Mouse (Mus musculus): ENCODE results near the gene Dctd. TPM values are rescaled to one million over a fixed set of nuclear protein-coding genes. Genes with fewer than 3 reads are reported as not detected.

Gene Dctd
- polyA plus RNA-seq, 1 experiment from 2014 or later: 47.4 TPM

GRCm38 (mm10) chr8:48130266-48130665 lies 31.4 kb downstream of the Dctd start:
- Histone ChIP-seq H3K9ac (ENCODE audit: low read length) (no peak overlapping the region), H3K4me3 (ENCODE audit: low read depth, low read length) (no peak overlapping the region), H3K9me3 (ENCODE audit: control insufficient read depth, low read length) (no peaks in the 10 kb centered on the region), H3K27ac (ENCODE audit: low read depth) (no peak overlapping the region), H3K4me1 (replicated peaks; ENCODE audit: control insufficient read depth, insufficient read depth, low read length) (no peaks in the 10 kb centered on the region), H3K36me3 (ENCODE audit: control insufficient read depth, insufficient read depth, low read length) (peaks cover 25% of the 10 kb centered on the region), H3K4me2 (ENCODE audit: low read length) (no peak overlapping the region), H3K27me3 (replicated peaks; ENCODE audit: control insufficient read depth, insufficient read depth, low read length) (no peaks in the 10 kb centered on the region)
- no peak for DNase-seq (ENCODE audit: low spot score)
- no peak for ATAC-seq (replicated peaks; ENCODE audit: low FRiP score, low TSS enrichment, low read depth)
- 74% methylated on average over 8 of the region's 8 CpGs for WGBS

GRCm38 (mm10) chr8:48133321-48133720 lies 34.4 kb downstream of the Dctd start:
- 89% methylated on average over 5 of the region's 5 CpGs for WGBS
- H3K9ac ChIP-seq (ENCODE audit: low read length): no peak overlapping the region
- no peak for ATAC-seq (replicated peaks; ENCODE audit: low FRiP score, low TSS enrichment, low read depth)

GRCm38 (mm10) chr8:48136804-48137650 lies 38.1 kb downstream of the Dctd start:
- ATAC-seq (replicated peaks; ENCODE audit: low FRiP score, low TSS enrichment, low read depth) (no peak), DNase-seq (ENCODE audit: low spot score) (no peak)
- no peak overlapping the region for H3K4me2 ChIP-seq (ENCODE audit: low read length)
- H3K36me3 ChIP-seq (ENCODE audit: control insufficient read depth, insufficient read depth, low read length): peaks cover 46% of the 10 kb centered on the region
- H3K4me3 ChIP-seq (ENCODE audit: low read depth, low read length): no peak overlapping the region
- H3K27ac ChIP-seq (ENCODE audit: low read depth): no peak overlapping the region
- H3K27me3 ChIP-seq (replicated peaks; ENCODE audit: control insufficient read depth, insufficient read depth, low read length): no peaks in the 10 kb centered on the region
- no peak overlapping the region for H3K9ac ChIP-seq (ENCODE audit: low read length)
- H3K9me3 ChIP-seq (ENCODE audit: control insufficient read depth, low read length): no peaks in the 10 kb centered on the region
- no peaks in the 10 kb centered on the region for H3K4me1 ChIP-seq (replicated peaks; ENCODE audit: control insufficient read depth, insufficient read depth, low read length)
- 82% methylated on average over 30 of the region's 30 CpGs for WGBS

More at GRCm38 (mm10) chr8:48133321-48133720, 34.4 kb downstream of the Dctd start:
- Histone ChIP-seq H3K27me3 (replicated peaks; ENCODE audit: control insufficient read depth, insufficient read depth, low read length) (no peaks in the 10 kb centered on the region), H3K4me2 (ENCODE audit: low read length) (no peak overlapping the region), H3K4me1 (replicated peaks; ENCODE audit: control insufficient read depth, insufficient read depth, low read length) (no peaks in the 10 kb centered on the region), H3K27ac (ENCODE audit: low read depth) (no peak overlapping the region), H3K9me3 (ENCODE audit: control insufficient read depth, low read length) (no peaks in the 10 kb centered on the region), H3K4me3 (ENCODE audit: low read depth, low read length) (no peak overlapping the region), H3K36me3 (ENCODE audit: control insufficient read depth, insufficient read depth, low read length) (peaks cover 31% of the 10 kb centered on the region)
- DNase-seq (ENCODE audit: low spot score): no peak

- Histone ChIP-seq H3K4me3 (ENCODE audit: low read depth, low read length) (no peak overlapping the region), H3K27me3 (replicated peaks; ENCODE audit: control insufficient read depth, insufficient read depth, low read length) (no peaks in the 10 kb centered on the region), H3K36me3 (ENCODE audit: control insufficient read depth, insufficient read depth, low read length) (peaks cover 48% of the 10 kb centered on the region), H3K9ac (ENCODE audit: low read length) (no peak overlapping the region), H3K9me3 (ENCODE audit: control insufficient read depth, low read length) (no peaks in the 10 kb centered on the region), H3K4me1 (replicated peaks; ENCODE audit: control insufficient read depth, insufficient read depth, low read length) (no peaks in the 10 kb centered on the region), H3K27ac (ENCODE audit: low read depth) (no peak overlapping the region), H3K4me2 (ENCODE audit: low read length) (no peak overlapping the region)
- no peak for DNase-seq (ENCODE audit: low spot score)
- 77% methylated on average over 3 of the region's 3 CpGs for WGBS
- ATAC-seq (replicated peaks; ENCODE audit: low FRiP score, low TSS enrichment, low read depth): no peak
These were observed 38.7 kb downstream of the Dctd start for GRCm38 (mm10) chr8:48137651-48137937.

GRCm38 (mm10) chr8:48141023-48141422 lies 42.1 kb downstream of the Dctd start:
- 92% methylated on average over 5 of the region's 5 CpGs for WGBS
- Histone ChIP-seq H3K9me3 (ENCODE audit: control insufficient read depth, low read length) (no peaks in the 10 kb centered on the region), H3K9ac (ENCODE audit: low read length) (no peak overlapping the region), H3K36me3 (ENCODE audit: control insufficient read depth, insufficient read depth, low read length) (peaks cover 40% of the 10 kb centered on the region), H3K27me3 (replicated peaks; ENCODE audit: control insufficient read depth, insufficient read depth, low read length) (no peaks in the 10 kb centered on the region), H3K4me1 (replicated peaks; ENCODE audit: control insufficient read depth, insufficient read depth, low read length) (no peaks in the 10 kb centered on the region), H3K27ac (ENCODE audit: low read depth) (no peak overlapping the region), H3K4me3 (ENCODE audit: low read depth, low read length) (no peak overlapping the region), H3K4me2 (ENCODE audit: low read length) (no peak overlapping the region)
- ATAC-seq (replicated peaks; ENCODE audit: low FRiP score, low TSS enrichment, low read depth) (no peak; the same call in 1 of the 2 replicates), DNase-seq (ENCODE audit: low spot score) (no peak)

- no peak for ATAC-seq (replicated peaks; ENCODE audit: low FRiP score, low TSS enrichment, low read depth)
- WGBS: 81% methylated on average over 5 of the region's 5 CpGs
These were observed 46.9 kb downstream of the Dctd start for GRCm38 (mm10) chr8:48145766-48146165.

GRCm38 (mm10) chr8:48146449-48146848 lies 47.6 kb downstream of the Dctd start:
- no peak overlapping the region for H3K9ac ChIP-seq (ENCODE audit: low read length)
- DNase-seq (ENCODE audit: low spot score) (no peak), ATAC-seq (replicated peaks; ENCODE audit: low FRiP score, low TSS enrichment, low read depth) (no peak)
- no peak overlapping the region for H3K4me2 ChIP-seq (ENCODE audit: low read length)
- H3K4me3 ChIP-seq (ENCODE audit: low read depth, low read length): no peak overlapping the region
- H3K9me3 ChIP-seq (ENCODE audit: control insufficient read depth, low read length): 0 out of 2 replicates have a peak, but pooled peaks cover 12% of the 10 kb centered on the region
- 74% methylated on average over 10 of the region's 10 CpGs for WGBS
- 0 out of 2 replicates have a peak, but pooled peaks cover 6% of the 10 kb centered on the region for H3K36me3 ChIP-seq (ENCODE audit: control insufficient read depth, insufficient read depth, low read length)
- no peaks in the 10 kb centered on the region for H3K4me1 ChIP-seq (replicated peaks; ENCODE audit: control insufficient read depth, insufficient read depth, low read length)
- no peak overlapping the region for H3K27ac ChIP-seq (ENCODE audit: low read depth)
- H3K27me3 ChIP-seq (replicated peaks; ENCODE audit: control insufficient read depth, insufficient read depth, low read length): no peaks in the 10 kb centered on the region

More at GRCm38 (mm10) chr8:48145766-48146165, 46.9 kb downstream of the Dctd start:
- DNase-seq (ENCODE audit: low spot score): no peak
- Histone ChIP-seq H3K9me3 (ENCODE audit: control insufficient read depth, low read length) (0 out of 2 replicates have a peak, but pooled peaks cover 12% of the 10 kb centered on the region), H3K4me2 (ENCODE audit: low read length) (no peak overlapping the region), H3K27ac (ENCODE audit: low read depth) (no peak overlapping the region), H3K9ac (ENCODE audit: low read length) (no peak overlapping the region), H3K27me3 (replicated peaks; ENCODE audit: control insufficient read depth, insufficient read depth, low read length) (no peaks in the 10 kb centered on the region), H3K36me3 (ENCODE audit: control insufficient read depth, insufficient read depth, low read length) (peaks cover 12% of the 10 kb centered on the region), H3K4me3 (ENCODE audit: low read depth, low read length) (no peak overlapping the region), H3K4me1 (replicated peaks; ENCODE audit: control insufficient read depth, insufficient read depth, low read length) (no peaks in the 10 kb centered on the region)

GRCm38 (mm10) chr8:48152062-48152738 lies 53.3 kb downstream of the Dctd start:
- Histone ChIP-seq H3K27me3 (replicated peaks; ENCODE audit: control insufficient read depth, insufficient read depth, low read length) (no peaks in the 10 kb centered on the region), H3K9ac (ENCODE audit: low read length) (no peak overlapping the region), H3K27ac (ENCODE audit: low read depth) (no peak overlapping the region), H3K9me3 (ENCODE audit: control insufficient read depth, low read length) (0 out of 2 replicates have a peak, but pooled peaks cover 12% of the 10 kb centered on the region), H3K4me2 (ENCODE audit: low read length) (no peak overlapping the region), H3K36me3 (ENCODE audit: control insufficient read depth, insufficient read depth, low read length) (no peaks in the 10 kb centered on the region), H3K4me1 (replicated peaks; ENCODE audit: control insufficient read depth, insufficient read depth, low read length) (peaks cover 18% of the 10 kb centered on the region), H3K4me3 (ENCODE audit: low read depth, low read length) (no peak overlapping the region)
- ATAC-seq (replicated peaks; ENCODE audit: low FRiP score, low TSS enrichment, low read depth) (0 out of 2 replicates have a peak, but pooled peaks have one; percentile 19), DNase-seq (ENCODE audit: low spot score) (no peak)
- WGBS: 41% methylated on average over 19 of the region's 19 CpGs
